Mouse (Mus musculus) embryonic stem cell, embryonic (primary cell): Measurements from ENCODE around the gene Gm44596.

Source experiments
- CTCF ChIA-PET, 4 experiments: fragments of 300-600 bp in 2 of 4; fragments of 350-600 bp in 2 of 4; sonication (Branson Sonifier 250); formaldehyde crosslinking; loops; one replicate each; lab custom pipeline; 2022; ENCODE audit warnings: inconsistent platforms in 2 of 4; lab: Charles Lee
- POLR2A ChIA-PET, 4 experiments: fragments of 300-600 bp in 2 of 4; fragments of 350-600 bp in 2 of 4; sonication (Branson Sonifier 250); formaldehyde crosslinking; loops; one replicate each; lab custom pipeline; 2022; ENCODE audit warnings: antibody characterized with exemption in 4 of 4, inconsistent platforms in 1 of 4; lab: Charles Lee

Gene Gm44596

GRCm38 (mm10) chr6:128404708-128405107, 29.4 kb downstream of the Gm44596 start:
- POLR2A ChIA-PET, result interaction anchor here in 3 of 4 experiments (0.5 to 2.1 kb wide), 5 partner anchors 10 to 204 kb away, joined by 3 to 7 read pairs (median 5); no protein-coding TSS in a partner anchor
- CTCF ChIA-PET, result interaction anchor here in 1 of 4 experiments (1.1 kb wide), 1 partner anchor 98 kb away, joined by 17 read pairs; no protein-coding TSS in a partner anchor

- ChIA-PET POLR2A (interaction anchor here in 3 of 4 experiments (0.5 to 9.5 kb wide), 11 partner anchors 8 to 190 kb away, joined by 3 to 103 read pairs (median 3); partner anchors contain the start of gene Itfg2 (in 2 of the 3)), CTCF (interaction anchor here in 1 of 4 experiments (0.5 to 0.9 kb wide), 4 partner anchors 9 to 428 kb away, joined by 3 to 4 read pairs (median 3); no protein-coding TSS in a partner anchor)
Observed at GRCm38 (mm10) chr6:128408544-128409125, 33.3 kb downstream of the Gm44596 start.

- ChIA-PET CTCF (interaction anchor here (0.6 to 2.2 kb wide), 26 partner anchors 9 to 529 kb away, joined by 3 to 17 read pairs (median 4); partner anchors contain the start of gene Tspan9 (in 1 of the 4)), POLR2A (interaction anchor here (0.5 to 9.5 kb wide), 18 partner anchors 9 to 957 kb away, joined by 3 to 103 read pairs (median 4); partner anchors contain the start of genes Itfg2 (in 2 of the 4) and Nrip2 (in 1 of the 4))
Observed at GRCm38 (mm10) chr6:128410305-128410704, 35.0 kb downstream of the Gm44596 start.

DNA sequence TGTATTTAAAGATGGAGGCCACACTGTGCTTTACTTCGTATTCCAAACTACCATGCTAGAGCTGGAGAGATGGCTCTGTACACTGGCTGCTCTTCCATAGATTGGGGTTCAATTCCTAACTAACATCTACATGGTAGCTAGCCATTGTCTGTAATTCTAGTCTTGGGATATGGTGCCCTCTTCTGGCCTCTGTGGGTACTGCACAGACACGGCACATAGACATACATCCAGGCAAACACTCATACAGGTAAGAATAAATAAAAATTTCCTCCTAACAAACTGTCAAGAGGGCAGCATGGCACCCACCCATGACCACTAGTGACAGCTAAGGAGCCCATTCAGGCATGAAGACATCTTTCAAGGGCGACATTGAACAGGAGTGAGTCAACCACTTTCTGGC, 35.8 kb downstream of the Gm44596 start:
- ChIA-PET POLR2A (interaction anchor here (0.5 to 9.5 kb wide), 35 partner anchors 10 to 270 kb away, joined by 3 to 103 read pairs (median 4); partner anchors contain the start of genes Itfg2 (in 2 of the 4) and Nrip2 (in 1 of the 4)), CTCF (interaction anchor here (0.5 to 2.2 kb wide), 82 partner anchors 9 to 1871 kb away, joined by 3 to 31 read pairs (median 4); partner anchors contain the start of genes Gm44596 (in 1 of the 4), Itfg2 (in 1 of the 4), Nrip2 (in 1 of the 4) and Tex52 (in 1 of the 4))

- ChIA-PET POLR2A (interaction anchor here in 3 of 4 experiments (0.5 to 9.5 kb wide), 20 partner anchors 7 to 929 kb away, joined by 3 to 103 read pairs (median 4); partner anchors contain the start of gene Itfg2 (in 2 of the 3)), CTCF (interaction anchor here in 3 of 4 experiments (0.5 to 1.3 kb wide), 4 partner anchors 9 to 81 kb away, joined by 3 to 6 read pairs (median 5); partner anchors contain the start of gene Itfg2 (in 1 of the 3))
Observed at GRCm38 (mm10) chr6:128416169-128416568, 40.9 kb downstream of the Gm44596 start.

GRCm38 (mm10) chr6:128418076-128418475, 42.8 kb downstream of the Gm44596 start:
- ChIA-PET CTCF (interaction anchor here in 1 of 4 experiments (0.5 to 1.1 kb wide), 3 partner anchors 9 to 49 kb away, joined by 4 read pairs; no protein-coding TSS in a partner anchor), POLR2A (interaction anchor here in 3 of 4 experiments (0.7 to 1.3 kb wide), 6 partner anchors 28 to 198 kb away, joined by 3 to 5 read pairs (median 3); no protein-coding TSS in a partner anchor)

DNA sequence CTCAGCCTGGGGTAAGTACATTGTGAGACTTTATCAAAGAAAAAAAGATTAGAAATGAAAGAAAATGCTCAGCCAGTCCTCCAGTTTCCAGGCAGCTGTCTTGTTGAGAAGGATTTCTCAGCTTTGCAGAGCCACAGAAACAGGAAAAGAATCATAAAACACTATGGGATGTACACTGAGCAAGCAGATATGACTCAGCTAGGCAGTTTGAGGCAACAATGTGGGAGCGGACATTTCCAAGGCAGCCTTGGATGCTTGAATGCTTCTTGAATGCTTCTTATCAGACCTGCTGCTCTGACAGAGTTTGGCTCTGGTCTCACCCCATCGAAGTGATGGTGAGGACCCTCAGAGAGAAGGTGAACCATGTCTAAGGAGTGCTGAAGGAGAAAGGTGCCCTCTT, 45.7 kb downstream of the Gm44596 start:
- POLR2A ChIA-PET, result interaction anchor here (0.5 to 7.9 kb wide), 17 partner anchors 8 to 882 kb away, joined by 3 to 103 read pairs (median 5); no protein-coding TSS in a partner anchor
- CTCF ChIA-PET, result interaction anchor here in 2 of 4 experiments (0.8 to 5.6 kb wide), 4 partner anchors 10 to 58 kb away, joined by 3 to 31 read pairs (median 4); no protein-coding TSS in a partner anchor

GRCm38 (mm10) chr6:128421480-128421879, 46.2 kb downstream of the Gm44596 start:
- CTCF ChIA-PET, result interaction anchor here in 2 of 4 experiments (1.0 to 5.6 kb wide), 3 partner anchors 10 to 58 kb away, joined by 3 to 31 read pairs (median 4); no protein-coding TSS in a partner anchor

DNA sequence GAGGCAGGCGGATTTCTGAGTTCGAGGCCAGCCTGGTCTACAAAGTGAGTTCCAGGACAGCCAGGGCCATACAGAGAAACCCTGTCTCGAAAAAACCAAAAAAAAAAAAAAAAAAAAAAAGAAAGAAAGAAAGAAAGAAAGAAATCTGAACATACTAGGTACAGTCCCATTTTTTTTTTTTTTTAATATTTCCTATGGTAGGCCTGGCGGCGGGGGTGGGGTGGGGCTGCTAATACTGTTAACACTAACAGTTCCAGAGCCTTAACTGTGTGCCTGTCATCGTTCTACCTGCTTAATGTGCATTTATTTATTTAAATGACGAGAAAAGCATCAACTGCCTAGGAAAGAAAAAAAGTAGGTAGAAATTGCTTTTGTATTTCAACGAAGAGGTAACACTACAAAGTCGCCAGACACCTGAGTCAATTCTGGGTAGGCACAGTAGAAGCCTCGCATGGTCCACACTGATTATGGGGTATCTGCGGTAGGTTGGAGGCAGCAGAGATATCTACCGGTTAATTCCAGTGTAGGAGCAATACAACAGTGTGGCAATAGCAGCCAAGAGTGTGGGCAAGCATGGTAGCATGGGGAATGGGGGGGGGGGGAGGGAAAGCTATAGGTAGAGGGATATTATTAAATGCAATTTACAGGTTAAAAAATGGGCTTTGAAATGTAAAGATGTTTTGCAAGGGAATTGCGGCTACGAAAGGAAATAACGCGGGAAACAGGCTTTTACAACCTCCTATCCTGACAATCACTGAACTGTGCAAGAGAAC, 48.4 kb downstream of the Gm44596 start:
- POLR2A ChIA-PET, result interaction anchor here in 3 of 4 experiments (0.5 to 7.9 kb wide), 26 partner anchors 9 to 224 kb away, joined by 3 to 103 read pairs (median 10); partner anchors contain the start of gene Fkbp4 (in 1 of the 3)
- CTCF ChIA-PET, result interaction anchor here in 2 of 4 experiments (1.1 to 5.6 kb wide), 3 partner anchors 12 to 22 kb away, joined by 3 to 31 read pairs (median 6); no protein-coding TSS in a partner anchor

More at GRCm38 (mm10) chr6:128421480-128421879, 46.2 kb downstream of the Gm44596 start:
- POLR2A ChIA-PET, result interaction anchor here in 3 of 4 experiments (0.5 to 7.9 kb wide), 16 partner anchors 7 to 882 kb away, joined by 3 to 103 read pairs (median 5); no protein-coding TSS in a partner anchor

DNA sequence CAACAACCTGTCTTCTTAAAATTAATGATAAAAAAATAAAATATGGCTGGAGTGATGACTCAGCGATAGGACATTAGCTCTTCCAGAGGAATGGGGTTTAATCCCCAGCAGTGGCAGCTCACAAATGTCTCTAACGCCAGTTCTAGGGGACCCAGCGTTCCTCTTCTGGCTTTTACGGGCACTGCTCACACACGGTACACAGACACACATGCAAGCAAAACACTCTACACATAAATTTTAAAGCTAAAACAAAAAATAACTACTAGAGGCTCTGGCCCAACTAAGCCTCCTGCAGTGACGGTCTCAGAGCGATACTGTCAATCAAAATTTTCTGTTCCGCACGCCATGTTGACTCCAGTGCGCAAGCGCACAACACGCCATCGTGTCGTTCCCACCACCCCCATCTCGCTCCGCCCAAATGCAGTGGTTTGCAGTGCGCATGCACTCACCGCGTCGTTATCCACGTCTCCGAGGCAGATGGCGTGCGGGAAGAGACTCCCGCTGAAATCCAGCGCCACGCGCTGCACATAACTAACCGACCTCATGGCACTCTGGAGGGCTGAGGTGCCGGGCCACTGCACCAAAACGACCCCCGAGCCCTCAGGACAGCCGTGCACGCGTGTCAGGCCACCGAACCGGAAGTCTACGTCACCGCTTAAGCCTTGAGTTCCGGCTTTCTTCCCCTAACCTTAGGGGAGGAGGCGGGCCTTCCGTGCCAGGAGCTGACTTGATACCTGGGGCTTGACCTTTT, 49.1 kb downstream of the Gm44596 start, which contains the start of gene Itfg2:
Gene Itfg2 (minus strand): TSS at position 663 of the 751 bp plus-strand sequence.
- POLR2A ChIA-PET, result interaction anchor here (0.5 to 7.9 kb wide), 59 partner anchors 8 to 389 kb away, joined by 3 to 103 read pairs (median 5); partner anchors contain the start of genes Fkbp4 (in 1 of the 4) and Tulp3 (in 1 of the 4)
- CTCF ChIA-PET, result interaction anchor here in 3 of 4 experiments (0.6 to 5.6 kb wide), 12 partner anchors 9 to 245 kb away, joined by 3 to 31 read pairs (median 4); no protein-coding TSS in a partner anchor

DNA sequence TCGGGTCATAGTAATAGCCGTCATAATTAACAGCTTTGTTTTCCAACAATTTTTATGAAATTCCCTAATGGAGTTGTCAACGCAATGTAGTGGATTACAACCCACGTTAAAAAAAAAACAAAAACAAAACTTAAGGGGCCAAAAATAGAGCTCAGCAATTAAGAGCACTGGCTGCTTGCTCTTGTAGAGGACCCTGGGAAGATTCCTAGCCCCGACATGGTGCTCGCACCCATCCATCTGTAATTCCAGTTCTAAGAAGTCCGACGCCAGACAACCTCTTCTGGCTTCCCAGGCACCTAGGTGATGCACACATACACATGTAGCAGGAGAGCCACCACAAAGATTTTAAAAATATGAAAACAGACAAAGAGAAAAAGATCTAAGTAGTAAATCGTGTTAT, 49.7 kb downstream of the Gm44596 start:
- CTCF ChIA-PET, result interaction anchor here (0.6 to 5.6 kb wide), 15 partner anchors 9 to 291 kb away, joined by 3 to 31 read pairs (median 4); no protein-coding TSS in a partner anchor
- POLR2A ChIA-PET, result interaction anchor here in 3 of 4 experiments (0.6 to 7.9 kb wide), 56 partner anchors 9 to 390 kb away, joined by 3 to 103 read pairs (median 5); partner anchors contain the start of genes Fkbp4 (in 1 of the 3) and Tulp3 (in 1 of the 3)

DNA sequence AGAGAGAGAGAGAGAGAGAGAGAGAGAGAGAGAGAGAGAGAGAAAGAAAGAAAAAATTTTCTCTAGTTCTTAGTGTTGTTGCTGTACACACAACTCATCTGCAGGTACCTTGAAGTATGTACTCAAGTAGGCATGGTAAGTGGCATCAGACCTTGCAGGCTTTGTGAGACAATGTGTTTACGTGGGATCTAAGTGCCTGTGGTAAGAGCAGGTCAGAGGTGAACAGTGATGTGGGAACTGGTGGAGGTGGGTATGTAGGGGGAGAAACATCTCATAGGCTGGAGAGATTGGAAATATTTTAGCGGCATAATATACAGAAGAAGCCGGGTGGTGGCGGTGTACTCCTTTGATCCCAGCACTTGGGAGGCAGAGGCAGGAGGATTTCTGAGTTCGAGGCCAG, 52.3 kb downstream of the Gm44596 start:
- ChIA-PET POLR2A (interaction anchor here in 2 of 4 experiments (3.0 to 7.9 kb wide), 6 partner anchors 7 to 51 kb away, joined by 24 to 103 read pairs (median 43); no protein-coding TSS in a partner anchor), CTCF (no interaction called here)

DNA sequence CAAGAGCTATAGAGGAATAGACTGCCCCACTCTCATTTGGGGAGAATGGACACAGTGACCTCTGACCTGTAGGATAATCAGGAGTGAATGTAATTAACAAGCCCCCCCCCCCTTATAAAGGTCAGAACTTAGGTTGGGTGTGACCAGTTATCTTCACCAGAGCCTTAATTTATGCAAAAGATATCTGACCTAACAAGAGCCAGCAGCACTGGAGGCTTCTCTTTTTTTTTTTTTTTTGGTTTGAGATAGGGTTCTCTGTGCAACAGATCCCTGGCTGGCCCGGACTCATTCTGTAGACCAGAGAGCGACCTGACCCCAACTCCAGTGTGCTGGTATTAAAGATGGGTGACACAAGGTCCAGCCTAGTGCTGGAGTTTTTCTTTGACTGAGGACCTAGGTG, 54.0 kb downstream of the Gm44596 start:
- ChIA-PET POLR2A (interaction anchor here (0.6 to 3.1 kb wide), 37 partner anchors 8 to 229 kb away, joined by 3 to 24 read pairs (median 3); no protein-coding TSS in a partner anchor), CTCF (interaction anchor here in 1 of 4 experiments (1.5 kb wide), 1 partner anchor 18 kb away, joined by 5 read pairs; no protein-coding TSS in a partner anchor)

DNA sequence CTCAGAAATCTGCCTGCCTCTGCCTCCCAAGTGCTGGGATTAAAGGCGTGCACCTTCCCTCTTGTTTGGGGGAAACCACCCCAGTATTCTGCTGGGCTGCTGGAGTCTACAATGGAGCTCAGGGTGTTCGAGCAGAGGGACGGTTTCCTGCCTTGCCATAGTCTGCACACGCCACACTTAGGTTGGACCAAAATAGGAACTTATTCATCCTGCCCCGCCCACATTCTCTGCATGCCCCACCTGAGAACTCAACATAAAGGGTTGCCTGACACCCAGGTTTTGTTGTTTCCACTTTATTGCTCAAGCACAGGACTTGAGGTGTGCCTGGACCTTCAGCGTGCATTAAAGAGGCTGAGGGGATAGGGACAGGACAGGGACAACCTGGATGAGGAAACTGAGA, 54.5 kb downstream of the Gm44596 start:
- ChIA-PET CTCF (interaction anchor here in 2 of 4 experiments (1.5 kb wide), 2 partner anchors 18 to 37 kb away, joined by 3 to 5 read pairs; no protein-coding TSS in a partner anchor), POLR2A (interaction anchor here in 3 of 4 experiments (0.5 to 3.1 kb wide), 29 partner anchors 9 to 229 kb away, joined by 3 to 24 read pairs (median 4); no protein-coding TSS in a partner anchor)

- POLR2A ChIA-PET, result interaction anchor here (0.5 to 5.8 kb wide), 23 partner anchors 7 to 232 kb away, joined by 3 to 69 read pairs (median 5); partner anchors contain the start of gene Itfg2 (in 2 of the 4)
- CTCF ChIA-PET, result interaction anchor here in 3 of 4 experiments (0.5 to 1.4 kb wide), 5 partner anchors 14 to 73 kb away, joined by 3 to 7 read pairs (median 3); no protein-coding TSS in a partner anchor
Observed at GRCm38 (mm10) chr6:128432356-128432915, 57.1 kb downstream of the Gm44596 start.
